Mouse (Mus musculus): ENCODE data around the gene Stub1. TPM values are rescaled to one million over a fixed set of nuclear protein-coding genes. Genes with fewer than 3 reads are reported as not detected.
A peak's percentile ranks its signal among the peaks of the same experiment; 100 is the strongest.

Stub1 gene
- polyA plus RNA-seq, 1 experiment from 2014 or later = 336 TPM

GRCm38 (mm10) chr17:25791843-25792527 is 41.2 kb downstream of the Stub1 start:
- DNase-seq (ENCODE audit: low spot score) (peak; percentile 85), ATAC-seq (ENCODE audit: low FRiP score) (peak; percentile 67)
- H3K9ac ChIP-seq = peak overlapping the region; percentile 80
- H3K27me3 ChIP-seq (ENCODE audit: control insufficient read depth, insufficient read depth, low read length) = no peaks in the 10 kb centered on the region
- peak overlapping the region; percentile 95 for H3K27ac ChIP-seq
- peak overlapping the region; percentile 85 for H3K4me2 ChIP-seq (replicated peaks)
- peaks cover 21% of the 10 kb centered on the region for H3K36me3 ChIP-seq (replicated peaks; ENCODE audit: control insufficient read depth, insufficient read depth)
- WGBS = under 1% methylated on average over 45 of the region's 45 CpGs
- H3K9me3 ChIP-seq (ENCODE audit: control insufficient read depth, low read length) = no peaks in the 10 kb centered on the region
- peaks cover 23% of the 10 kb centered on the region for H3K4me1 ChIP-seq (replicated peaks; ENCODE audit: control insufficient read depth, insufficient read depth, low read length)
- H3K4me3 ChIP-seq (replicated peaks; ENCODE audit: low read length) = peak overlapping the region; percentile 60

- peak overlapping the region; percentile 85 for H3K4me2 ChIP-seq (replicated peaks)
- WGBS = 29% methylated on average over 19 of the region's 19 CpGs
- H3K36me3 ChIP-seq (replicated peaks; ENCODE audit: control insufficient read depth, insufficient read depth) = peaks cover 21% of the 10 kb centered on the region
- no peak for DNase-seq (ENCODE audit: low spot score)
- H3K27me3 ChIP-seq (ENCODE audit: control insufficient read depth, insufficient read depth, low read length) = no peaks in the 10 kb centered on the region
- H3K9ac ChIP-seq = peak overlapping the region; percentile 80
- peaks cover 21% of the 10 kb centered on the region for H3K4me1 ChIP-seq (replicated peaks; ENCODE audit: control insufficient read depth, insufficient read depth, low read length)
- H3K4me3 ChIP-seq (replicated peaks; ENCODE audit: low read length) = peak overlapping the region; percentile 60
- ATAC-seq (ENCODE audit: low FRiP score) = no peak
- H3K27ac ChIP-seq = peak overlapping the region; percentile 95
- no peaks in the 10 kb centered on the region for H3K9me3 ChIP-seq (ENCODE audit: control insufficient read depth, low read length)
These were observed 41.8 kb downstream of the Stub1 start for GRCm38 (mm10) chr17:25791320-25791842.

- ATAC-seq (ENCODE audit: low FRiP score) (no peak), DNase-seq (ENCODE audit: low spot score) (no peak)
- Histone ChIP-seq H3K36me3 (replicated peaks; ENCODE audit: control insufficient read depth, insufficient read depth) (peaks cover 44% of the 10 kb centered on the region), H3K9ac (no peak overlapping the region), H3K9me3 (ENCODE audit: control insufficient read depth, low read length) (no peaks in the 10 kb centered on the region), H3K27me3 (ENCODE audit: control insufficient read depth, insufficient read depth, low read length) (no peaks in the 10 kb centered on the region), H3K4me3 (replicated peaks; ENCODE audit: low read length) (no peak overlapping the region), H3K4me2 (replicated peaks) (no peak overlapping the region), H3K4me1 (replicated peaks; ENCODE audit: control insufficient read depth, insufficient read depth, low read length) (peaks cover 23% of the 10 kb centered on the region), H3K27ac (no peak overlapping the region)
- WGBS = 96% methylated on average over 9 of the region's 9 CpGs
These were observed 46.3 kb downstream of the Stub1 start for GRCm38 (mm10) chr17:25786781-25787504.

- peak within 1 kb of the TSS; percentile 74 for H3K9ac ChIP-seq
- 82% methylated on average over 3 of the region's 3 CpGs for WGBS
- peaks cover 50% of the 10 kb centered on the region for H3K36me3 ChIP-seq (replicated peaks; ENCODE audit: control insufficient read depth, insufficient read depth)
- DNase-seq (ENCODE audit: low spot score) (no peak), ATAC-seq (ENCODE audit: low FRiP score) (no peak)
- H3K27ac ChIP-seq = peak within 1 kb of the TSS; percentile 77
- peak within 1 kb of the TSS; percentile 52 for H3K4me3 ChIP-seq (replicated peaks; ENCODE audit: low read length)
- H3K9me3 ChIP-seq (ENCODE audit: control insufficient read depth, low read length) = no peaks in the 10 kb centered on the region
- peaks cover 18% of the 10 kb centered on the region for H3K4me1 ChIP-seq (replicated peaks; ENCODE audit: control insufficient read depth, insufficient read depth, low read length)
- peak within 1 kb of the TSS; percentile 85 for H3K4me2 ChIP-seq (replicated peaks)
- no peaks in the 10 kb centered on the region for H3K27me3 ChIP-seq (ENCODE audit: control insufficient read depth, insufficient read depth, low read length)
These were observed 46.9 kb downstream of the Stub1 start, which contains the start of gene Ccdc78 for GRCm38 (mm10) chr17:25786280-25786679. Gene Ccdc78 (plus strand): TSS chr17:25786580.

GRCm38 (mm10) chr17:25785281-25785745 is 47.9 kb downstream of the Stub1 start, which contains the start of gene Haghl:
Gene Haghl (minus strand): TSS chr17:25785673.
- Histone ChIP-seq H3K36me3 (replicated peaks; ENCODE audit: control insufficient read depth, insufficient read depth) (peaks cover 60% of the 10 kb centered on the region), H3K27ac (peak within 1 kb of the TSS; percentile 77), H3K27me3 (ENCODE audit: control insufficient read depth, insufficient read depth, low read length) (no peaks in the 10 kb centered on the region), H3K4me2 (replicated peaks) (peak within 1 kb of the TSS; percentile 85), H3K4me3 (replicated peaks; ENCODE audit: low read length) (peak within 1 kb of the TSS; percentile 52), H3K9me3 (ENCODE audit: control insufficient read depth, low read length) (no peaks in the 10 kb centered on the region), H3K4me1 (replicated peaks; ENCODE audit: control insufficient read depth, insufficient read depth, low read length) (peaks cover 16% of the 10 kb centered on the region), H3K9ac (peak within 1 kb of the TSS; percentile 74)
- ATAC-seq (ENCODE audit: low FRiP score) (peak; percentile 81), DNase-seq (ENCODE audit: low spot score) (peak; percentile 98)
- WGBS = under 1% methylated on average over 23 of the region's 23 CpGs

GRCm38 (mm10) chr17:25783861-25784574 is 49.2 kb downstream of the Stub1 start:
- Histone ChIP-seq H3K9me3 (ENCODE audit: control insufficient read depth, low read length) (no peaks in the 10 kb centered on the region), H3K4me2 (replicated peaks) (peak overlapping the region; percentile 85), H3K9ac (peak overlapping the region; percentile 74), H3K27me3 (ENCODE audit: control insufficient read depth, insufficient read depth, low read length) (no peaks in the 10 kb centered on the region), H3K36me3 (replicated peaks; ENCODE audit: control insufficient read depth, insufficient read depth) (peaks cover 59% of the 10 kb centered on the region), H3K27ac (no peak overlapping the region), H3K4me1 (replicated peaks; ENCODE audit: control insufficient read depth, insufficient read depth, low read length) (peaks cover 16% of the 10 kb centered on the region), H3K4me3 (replicated peaks; ENCODE audit: low read length) (peak overlapping the region; percentile 52)
- WGBS = 82% methylated on average over 15 of the region's 15 CpGs
- ATAC-seq (ENCODE audit: low FRiP score) (no peak), DNase-seq (ENCODE audit: low spot score) (no peak)

GRCm38 (mm10) chr17:25783086-25783485 is 50.1 kb downstream of the Stub1 start:
- DNase-seq (ENCODE audit: low spot score) (no peak), ATAC-seq (ENCODE audit: low FRiP score) (no peak)
- 76% methylated on average over 7 of the region's 7 CpGs for WGBS
- 0 out of 2 replicates have a peak overlapping the region, but pooled peaks have one; percentile 74 for H3K9ac ChIP-seq
- H3K4me2 ChIP-seq (replicated peaks) = no peak overlapping the region
- no peak overlapping the region for H3K4me3 ChIP-seq (replicated peaks; ENCODE audit: low read length)
- no peak overlapping the region for H3K27ac ChIP-seq
- H3K4me1 ChIP-seq (replicated peaks; ENCODE audit: control insufficient read depth, insufficient read depth, low read length) = peaks cover 16% of the 10 kb centered on the region
- no peaks in the 10 kb centered on the region for H3K27me3 ChIP-seq (ENCODE audit: control insufficient read depth, insufficient read depth, low read length)
- no peaks in the 10 kb centered on the region for H3K9me3 ChIP-seq (ENCODE audit: control insufficient read depth, low read length)
- peaks cover 59% of the 10 kb centered on the region for H3K36me3 ChIP-seq (replicated peaks; ENCODE audit: control insufficient read depth, insufficient read depth)

GRCm38 (mm10) chr17:25781339-25781738 is 51.9 kb downstream of the Stub1 start:
- Histone ChIP-seq H3K9ac (no peak overlapping the region), H3K4me3 (replicated peaks; ENCODE audit: low read length) (no peak overlapping the region), H3K9me3 (ENCODE audit: control insufficient read depth, low read length) (no peaks in the 10 kb centered on the region), H3K27me3 (ENCODE audit: control insufficient read depth, insufficient read depth, low read length) (no peaks in the 10 kb centered on the region), H3K27ac (no peak overlapping the region), H3K4me2 (replicated peaks) (no peak overlapping the region), H3K36me3 (replicated peaks; ENCODE audit: control insufficient read depth, insufficient read depth) (peaks cover 58% of the 10 kb centered on the region), H3K4me1 (replicated peaks; ENCODE audit: control insufficient read depth, insufficient read depth, low read length) (peaks cover 16% of the 10 kb centered on the region)
- no peak for DNase-seq (ENCODE audit: low spot score)
- WGBS = 89% methylated on average over 6 of the region's 6 CpGs
- no peak for ATAC-seq (ENCODE audit: low FRiP score)
